Mouse (Mus musculus) heart, embryonic 16.5 days (tissue): ENCODE results near the gene Grasp. TPM values are rescaled to one million over a fixed set of nuclear protein-coding genes. Genes with fewer than 3 reads are reported as not detected.

Experiments used
- ATAC-seq: fragments of 200-750 bp; cut with Nextera tagmentation; replicated peaks from 2 replicates; pipeline ENCODE4 v1.8.0; 2017; ENCODE audit warnings: moderate number of reproducible peaks; ENCODE audit not compliant: insufficient read depth, low FRiP score; ENCODE audit errors: extremely low read depth
- H3K27ac ChIP-seq: fragments of 300-500 bp; sonication (generic); 2 replicates; pipeline ENCODE4 v1.5.1; 2014; ENCODE audit warnings: mild to moderate bottlenecking, low read length, control low read depth, moderate library complexity
- H3K27me3 ChIP-seq: fragments of 300-500 bp; sonication (generic); 2 replicates; pipeline ENCODE4 v1.6.1; 2014; ENCODE audit warnings: low read length, mixed read lengths; ENCODE audit not compliant: control insufficient read depth, insufficient read depth
- H3K36me3 ChIP-seq: fragments of 300-500 bp; sonication (generic); 2 replicates; pipeline ENCODE4 v1.6.1; 2014; ENCODE audit not compliant: control insufficient read depth, insufficient read depth
- H3K4me1 ChIP-seq: fragments of 300-500 bp; sonication (generic); 2 replicates; pipeline ENCODE4 v1.6.1; 2014; ENCODE audit warnings: low read length, mixed read lengths; ENCODE audit not compliant: control insufficient read depth, insufficient read depth
- H3K4me2 ChIP-seq: fragments of 300-500 bp; sonication (generic); 2 replicates; pipeline ENCODE4 v1.6.1; 2014; ENCODE audit warnings: low read depth, mild to moderate bottlenecking, control low read depth, low read length
- H3K4me3 ChIP-seq: fragments of 300-500 bp; sonication (generic); 2 replicates; pipeline ENCODE4 v1.5.1; 2014; ENCODE audit warnings: mild to moderate bottlenecking, control low read depth, low read length
- H3K9ac ChIP-seq: fragments of 300-500 bp; sonication (generic); 2 replicates; pipeline ENCODE4 v1.6.1; 2014; ENCODE audit warnings: low read length, control low read depth
- H3K9me3 ChIP-seq: fragments of 300-500 bp; sonication (generic); replicated peaks from 2 replicates; pipeline ENCODE4 v1.6.1; 2016; ENCODE audit warnings: low read length; ENCODE audit not compliant: control insufficient read depth
- WGBS: fragments of 180-500 bp; shearing (Covaris S2); extraction: QIAGEN DNeasy Blood & Tissue Kit; methylation state at CpG from one replicate; pipeline ENCODE4 v1.1.7; 2014; 5-methylcytosine and 5-hydroxymethylcytosine counted together
- polyA plus RNA-seq: library from polyadenylated mRNA; unstranded; fragments of >200 nt; fragmentation: Nextera tagmentation; extraction: Ambion mirVana; gene quantifications from 2 replicates; pipeline ENCODE4 v1.2.1, GENCODE M21; 2015

The Grasp gene
- polyA plus RNA-seq, 1 experiment from 2014 or later = 3.4 TPM

DNA sequence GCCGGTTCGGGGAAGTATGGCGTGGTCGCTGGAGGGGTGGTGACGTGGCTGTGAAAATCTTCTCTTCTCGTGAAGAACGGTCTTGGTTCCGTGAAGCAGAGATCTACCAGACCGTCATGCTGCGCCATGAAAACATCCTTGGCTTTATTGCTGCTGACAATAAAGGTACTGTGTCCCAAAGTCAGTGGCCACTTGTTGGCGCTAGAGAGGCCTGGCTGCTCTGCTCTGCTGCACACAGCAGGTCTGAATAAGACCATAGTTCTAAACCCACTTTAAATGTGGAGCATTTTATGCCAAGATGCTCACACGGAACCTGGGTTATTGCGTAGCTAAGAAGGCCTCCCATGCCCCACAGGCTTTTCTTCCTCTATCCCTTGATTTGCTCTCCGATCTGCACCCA lies 25.1 kb upstream of the Grasp start:
- 88% methylated on average over 14 of the region's 14 CpGs for WGBS
- Histone ChIP-seq H3K36me3 (peaks cover 65% of the 10 kb centered on the region), H3K27ac (no peak overlapping the region), H3K4me2 (no peak overlapping the region), H3K27me3 (no peaks in the 10 kb centered on the region), H3K4me3 (no peak overlapping the region), H3K9ac (no peak overlapping the region), H3K9me3 (peaks cover 7% of the 10 kb centered on the region), H3K4me1 (0 out of 2 replicates have a peak, but pooled peaks cover 2% of the 10 kb centered on the region)
- no peak for ATAC-seq

DNA sequence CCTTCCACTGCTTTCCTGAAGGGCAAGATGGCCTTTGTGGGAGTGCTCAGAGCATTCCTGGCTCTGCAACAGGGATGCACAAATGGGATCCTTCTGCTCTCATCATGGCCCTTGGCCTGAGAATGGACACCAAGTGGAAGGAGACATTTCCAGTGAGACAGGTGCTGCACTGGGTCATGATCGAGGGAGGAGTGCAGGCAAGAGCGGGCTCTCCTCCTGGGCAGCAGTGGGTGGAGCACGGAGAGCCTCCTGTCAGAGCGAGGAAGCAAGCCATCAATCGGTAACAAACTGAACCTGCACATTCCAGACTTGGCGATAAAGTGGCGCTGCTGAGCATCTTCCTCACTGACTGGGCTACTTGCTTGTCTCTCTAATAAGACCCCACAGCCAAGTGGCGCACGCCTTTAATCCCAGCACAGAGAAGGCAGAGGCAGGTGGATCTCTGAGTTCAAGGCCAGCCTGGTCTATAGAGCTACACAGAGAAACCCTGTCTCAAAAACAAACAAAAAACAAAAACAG lies 23.2 kb upstream of the Grasp start:
- peaks cover 61% of the 10 kb centered on the region for H3K36me3 ChIP-seq

DNA sequence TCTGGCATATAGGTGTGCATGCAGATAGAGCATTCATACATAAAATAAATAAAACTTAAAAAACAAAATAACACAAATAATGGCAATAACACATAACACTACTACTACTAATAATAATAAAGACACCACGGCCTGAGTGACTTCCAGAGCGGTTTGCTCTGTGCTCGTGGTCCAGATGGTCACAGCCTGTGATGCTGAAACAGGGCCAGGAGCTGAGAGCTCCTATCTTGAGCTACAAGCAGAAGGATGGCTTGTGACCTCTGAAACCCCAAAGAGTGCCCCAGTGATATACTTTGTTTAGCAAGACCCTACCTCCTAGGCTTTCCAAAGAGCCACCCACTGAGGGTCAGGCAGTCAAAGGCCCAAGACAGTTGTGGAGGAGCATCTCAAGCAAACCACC lies 22.6 kb upstream of the Grasp start:
- ATAC-seq = no peak
- Histone ChIP-seq H3K4me2 (no peak overlapping the region), H3K9ac (no peak overlapping the region), H3K27me3 (no peaks in the 10 kb centered on the region), H3K36me3 (peaks cover 58% of the 10 kb centered on the region), H3K27ac (no peak overlapping the region), H3K4me1 (no peaks in the 10 kb centered on the region), H3K4me3 (no peak overlapping the region), H3K9me3 (peaks cover 7% of the 10 kb centered on the region)
- 93% methylated on average over 3 of the region's 3 CpGs for WGBS

More for the DNA sequence above, 23.2 kb upstream of the Grasp start:
- Histone ChIP-seq H3K9ac (no peak overlapping the region), H3K9me3 (peaks cover 7% of the 10 kb centered on the region), H3K27ac (no peak overlapping the region), H3K27me3 (no peaks in the 10 kb centered on the region), H3K4me3 (no peak overlapping the region), H3K4me2 (no peak overlapping the region), H3K4me1 (no peaks in the 10 kb centered on the region)
- ATAC-seq = no peak
- 95% methylated on average over 9 of the region's 9 CpGs for WGBS

DNA sequence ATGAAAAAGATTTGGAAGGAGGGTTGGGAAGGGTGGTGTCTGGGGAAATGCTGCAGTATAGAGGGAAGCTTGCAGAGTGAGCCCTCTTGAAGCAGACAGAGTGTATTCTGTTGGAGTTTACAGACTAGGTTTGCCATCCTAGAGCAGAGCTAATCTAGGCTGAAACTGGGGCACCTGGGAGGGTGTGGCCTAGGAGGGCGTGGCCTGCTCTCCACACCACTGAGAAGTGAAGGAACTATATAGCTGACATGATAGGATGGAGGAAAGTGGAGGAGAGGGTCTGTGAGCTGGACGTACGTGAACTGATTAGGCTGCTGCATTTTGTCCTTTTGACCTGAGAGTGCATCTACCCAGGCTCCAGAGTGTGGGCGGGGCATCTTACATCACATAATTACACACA lies 20.3 kb upstream of the Grasp start:
- Histone ChIP-seq H3K4me2 (no peak overlapping the region), H3K27me3 (no peaks in the 10 kb centered on the region), H3K9ac (no peak overlapping the region), H3K4me3 (no peak overlapping the region), H3K36me3 (peaks cover 65% of the 10 kb centered on the region), H3K27ac (no peak overlapping the region), H3K4me1 (no peaks in the 10 kb centered on the region), H3K9me3 (peaks cover 7% of the 10 kb centered on the region)
- 67% methylated on average over 4 of the region's 4 CpGs for WGBS
- ATAC-seq = no peak

DNA sequence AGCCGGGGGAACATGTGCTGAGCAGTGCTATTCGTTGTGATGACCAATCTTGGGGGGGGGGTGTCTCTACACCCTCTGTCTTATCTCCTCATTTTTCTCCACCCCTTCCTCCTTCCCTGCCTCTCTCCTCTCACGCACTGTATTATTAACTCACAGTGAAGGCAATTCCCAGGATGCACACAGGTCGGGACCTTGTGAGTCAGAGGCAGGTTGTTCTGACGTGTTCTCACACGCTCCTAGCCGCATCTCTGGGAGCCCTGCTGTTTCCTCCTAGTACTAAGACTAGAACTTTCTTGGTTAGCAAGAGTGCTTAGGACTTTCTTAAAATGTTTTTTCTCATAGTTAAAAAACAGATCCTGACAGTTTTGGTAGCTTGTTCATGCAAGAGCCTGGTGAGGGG lies 19.2 kb upstream of the Grasp start:
- Histone ChIP-seq H3K36me3 (peaks cover 63% of the 10 kb centered on the region), H3K27me3 (no peaks in the 10 kb centered on the region), H3K9ac (no peak overlapping the region), H3K27ac (no peak overlapping the region), H3K4me2 (no peak overlapping the region), H3K4me3 (no peak overlapping the region), H3K4me1 (no peaks in the 10 kb centered on the region; the same call in 1 of the 2 replicates), H3K9me3 (peaks cover 7% of the 10 kb centered on the region)
- 77% methylated on average over 7 of the region's 7 CpGs for WGBS
- ATAC-seq = no peak

DNA sequence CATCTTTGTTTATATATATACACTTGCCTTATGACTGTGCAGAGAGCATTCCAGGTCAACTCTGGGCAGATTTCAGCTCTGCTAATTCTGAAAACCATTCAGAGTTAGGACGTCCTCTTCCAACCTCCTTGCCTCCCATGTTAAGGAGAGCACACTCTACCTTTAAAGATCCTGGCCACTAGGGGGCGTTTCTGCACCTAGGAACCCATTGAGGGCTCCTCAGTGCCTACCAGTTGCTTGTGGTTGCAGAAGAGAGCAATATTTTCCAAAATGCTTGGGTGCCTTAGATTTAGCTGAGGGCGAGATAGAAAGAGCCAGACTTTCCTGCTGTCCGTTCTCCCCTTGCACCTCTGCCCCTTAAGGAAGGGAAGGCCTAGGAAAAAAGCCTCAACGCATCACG lies 13.8 kb upstream of the Grasp start:
- H3K36me3 ChIP-seq = peaks cover 31% of the 10 kb centered on the region
- whole genome bisulfite sequencing = 67% methylated on average over 6 of the region's 6 CpGs
- H3K9ac ChIP-seq = no peak overlapping the region
- H3K27me3 ChIP-seq = no peaks in the 10 kb centered on the region
- H3K4me1 ChIP-seq = peaks cover 2% of the 10 kb centered on the region
- no peak for ATAC-seq
- H3K9me3 ChIP-seq = no peaks in the 10 kb centered on the region
- no peak overlapping the region for H3K4me3 ChIP-seq
- no peak overlapping the region for H3K4me2 ChIP-seq
- H3K27ac ChIP-seq = no peak overlapping the region

DNA sequence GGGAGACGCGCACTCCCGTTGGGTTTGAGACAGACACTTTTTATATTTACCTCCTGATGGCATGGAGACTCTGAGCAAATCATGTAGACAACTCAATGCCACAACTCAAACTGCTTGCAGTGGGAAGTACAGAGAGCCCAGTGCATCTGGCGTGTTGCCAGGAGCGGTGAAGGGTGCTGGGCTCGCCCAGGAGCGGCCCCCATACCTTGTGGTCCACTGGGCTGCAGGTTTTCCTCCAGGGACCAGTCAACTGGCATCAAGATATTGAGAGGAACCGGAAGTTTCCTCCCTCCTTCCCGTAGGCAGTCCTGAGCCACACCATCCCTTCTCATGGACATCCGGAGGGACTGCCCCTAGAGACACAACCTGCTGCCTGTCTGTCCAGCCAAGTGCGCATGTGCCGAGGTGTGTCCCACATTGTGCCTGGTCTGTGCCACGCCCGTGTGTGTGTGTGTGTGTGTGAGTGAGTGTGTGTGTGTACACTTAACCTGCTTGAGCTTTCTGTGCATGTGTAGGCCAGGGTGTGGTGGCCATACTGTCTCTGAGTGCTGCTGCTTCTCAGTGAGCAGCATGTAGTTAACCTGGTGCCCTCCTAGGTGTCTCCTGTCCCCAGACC lies 12.9 kb upstream of the Grasp start:
- Histone ChIP-seq H3K4me2 (no peak overlapping the region), H3K4me3 (no peak overlapping the region), H3K9me3 (no peaks in the 10 kb centered on the region), H3K4me1 (peaks cover 2% of the 10 kb centered on the region), H3K27me3 (no peaks in the 10 kb centered on the region), H3K36me3 (peaks cover 31% of the 10 kb centered on the region), H3K9ac (no peak overlapping the region), H3K27ac (no peak overlapping the region)
- 85% methylated on average over 14 of the region's 14 CpGs for WGBS
- no peak for ATAC-seq

DNA sequence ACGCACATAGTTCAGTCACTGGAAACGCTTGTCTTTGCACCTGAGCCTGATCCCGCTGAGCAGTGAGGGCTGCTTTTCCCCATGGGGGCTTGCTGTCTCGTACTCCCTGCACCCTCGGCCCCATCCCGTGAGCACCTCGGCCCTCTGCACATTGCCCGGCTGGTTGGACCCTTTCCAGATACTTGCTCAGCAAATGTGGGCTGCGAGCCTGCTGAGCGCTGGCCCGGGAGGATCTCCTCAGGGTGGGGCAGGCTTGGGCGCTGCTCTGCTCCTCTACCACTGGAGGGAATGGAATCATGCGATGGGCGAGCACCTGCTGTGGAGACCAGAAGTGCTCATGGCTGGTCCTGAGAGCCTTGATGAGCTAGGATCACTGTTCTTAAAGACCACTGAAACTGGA lies 11.6 kb upstream of the Grasp start:
- H3K9ac ChIP-seq = no peak overlapping the region
- WGBS = 64% methylated on average over 14 of the region's 14 CpGs

DNA sequence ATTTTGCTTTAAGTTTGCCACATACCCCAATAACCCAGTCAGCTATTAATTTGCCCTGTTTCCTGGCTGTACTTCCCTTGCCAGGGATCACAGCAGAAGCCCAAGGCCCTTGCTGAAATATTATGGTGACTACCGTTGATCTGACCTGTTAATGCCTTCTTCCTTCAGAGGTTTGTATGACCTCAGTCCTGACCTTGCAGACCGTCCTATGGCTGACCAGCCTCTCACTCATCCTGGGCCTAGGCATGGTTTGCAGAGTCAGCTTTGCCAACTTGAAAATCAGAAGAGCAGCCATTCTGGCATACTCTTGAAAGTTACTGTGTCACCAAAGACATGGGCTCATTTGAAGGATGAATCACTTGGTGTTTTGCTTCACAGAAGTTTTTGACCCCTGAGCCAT lies 8.9 kb upstream of the Grasp start:
- Histone ChIP-seq H3K36me3 (peaks cover 16% of the 10 kb centered on the region), H3K9ac (no peak overlapping the region), H3K27ac (no peak overlapping the region), H3K9me3 (no peaks in the 10 kb centered on the region), H3K27me3 (no peaks in the 10 kb centered on the region), H3K4me2 (no peak overlapping the region), H3K4me3 (no peak overlapping the region), H3K4me1 (peaks cover 2% of the 10 kb centered on the region; the same call in 1 of the 2 replicates)
- 61% methylated on average over 2 of the region's 2 CpGs for WGBS
- ATAC-seq = no peak

More for the DNA sequence above, 11.6 kb upstream of the Grasp start:
- no peaks in the 10 kb centered on the region for H3K9me3 ChIP-seq
- no peak; the same call in 1 of the 2 replicates for ATAC-seq
- peaks cover 26% of the 10 kb centered on the region for H3K36me3 ChIP-seq
- no peak overlapping the region for H3K27ac ChIP-seq
- no peaks in the 10 kb centered on the region for H3K27me3 ChIP-seq
- H3K4me2 ChIP-seq = no peak overlapping the region
- no peak overlapping the region for H3K4me3 ChIP-seq
- H3K4me1 ChIP-seq = peaks cover 2% of the 10 kb centered on the region
